Mouse (Mus musculus): ENCODE measurements around the gene Cacnb1. TPM values are rescaled to one million over a fixed set of nuclear protein-coding genes. Genes with fewer than 3 reads are reported as not detected.

Cacnb1 gene
- polyA plus RNA-seq, 1 experiment from 2014 or later, result 35.2 TPM

- under 1% methylated on average over 27 of the region's 27 CpGs for WGBS
- peak overlapping the region; percentile 49 for H3K9ac ChIP-seq (replicated peaks)
- H3K4me2 ChIP-seq (replicated peaks), result peak overlapping the region; percentile 75
- no peaks in the 10 kb centered on the region for H3K9me3 ChIP-seq
- H3K27me3 ChIP-seq, result peaks cover 27% of the 10 kb centered on the region
- H3K36me3 ChIP-seq, result peaks cover 3% of the 10 kb centered on the region
- H3K4me3 ChIP-seq, result peak overlapping the region; percentile 40
- no peak overlapping the region for H3K27ac ChIP-seq (replicated peaks)
- ATAC-seq (ENCODE audit: low FRiP score, low read depth), result peak; percentile 62; the same call in 1 of the 2 replicates
- peaks cover 23% of the 10 kb centered on the region for H3K4me1 ChIP-seq
Measured at GRCm38 (mm10) chr11:98035977-98036377, 13.1 kb upstream of the Cacnb1 start.

GRCm38 (mm10) chr11:98034840-98035239 lies 12.0 kb upstream of the Cacnb1 start:
- Histone ChIP-seq H3K36me3 (peaks cover 14% of the 10 kb centered on the region), H3K9ac (replicated peaks) (no peak overlapping the region), H3K9me3 (no peaks in the 10 kb centered on the region), H3K4me3 (no peak overlapping the region), H3K27ac (replicated peaks) (peak overlapping the region; percentile 58; the same call in 1 of the 2 replicates), H3K27me3 (peaks cover 27% of the 10 kb centered on the region), H3K4me2 (replicated peaks) (no peak overlapping the region; the same call in 1 of the 2 replicates), H3K4me1 (peaks cover 23% of the 10 kb centered on the region)
- peak; percentile 28; the same call in 1 of the 2 replicates for ATAC-seq (ENCODE audit: low FRiP score, low read depth)
- WGBS, result 19% methylated on average over 4 of the region's 4 CpGs

GRCm38 (mm10) chr11:98034061-98034460 lies 11.2 kb upstream of the Cacnb1 start:
- H3K9ac ChIP-seq (replicated peaks), result no peak overlapping the region
- H3K4me1 ChIP-seq, result peaks cover 23% of the 10 kb centered on the region
- no peaks in the 10 kb centered on the region for H3K9me3 ChIP-seq
- H3K27me3 ChIP-seq, result peaks cover 27% of the 10 kb centered on the region
- peaks cover 21% of the 10 kb centered on the region for H3K36me3 ChIP-seq
- no peak overlapping the region for H3K4me2 ChIP-seq (replicated peaks)
- WGBS, result 88% methylated on average over 5 of the region's 5 CpGs
- H3K27ac ChIP-seq (replicated peaks), result no peak overlapping the region
- no peak for ATAC-seq (ENCODE audit: low FRiP score, low read depth)
- no peak overlapping the region for H3K4me3 ChIP-seq

- no peak overlapping the region for H3K4me2 ChIP-seq (replicated peaks)
- no peak overlapping the region for H3K9ac ChIP-seq (replicated peaks)
- H3K4me3 ChIP-seq, result no peak overlapping the region
- no peaks in the 10 kb centered on the region for H3K9me3 ChIP-seq
- ATAC-seq (ENCODE audit: low FRiP score, low read depth), result no peak
- H3K36me3 ChIP-seq, result peaks cover 31% of the 10 kb centered on the region
- peaks cover 12% of the 10 kb centered on the region for H3K27me3 ChIP-seq
- WGBS, result 6% methylated on average over 5 of the region's 5 CpGs
- H3K27ac ChIP-seq (replicated peaks), result no peak overlapping the region
- peaks cover 33% of the 10 kb centered on the region for H3K4me1 ChIP-seq
Measured at GRCm38 (mm10) chr11:98031443-98031770, 8.6 kb upstream of the Cacnb1 start.

- Histone ChIP-seq H3K36me3 (peaks cover 31% of the 10 kb centered on the region), H3K27me3 (peaks cover 7% of the 10 kb centered on the region), H3K4me3 (no peak overlapping the region), H3K9me3 (no peaks in the 10 kb centered on the region), H3K4me1 (peaks cover 31% of the 10 kb centered on the region), H3K27ac (replicated peaks) (no peak overlapping the region), H3K4me2 (replicated peaks) (no peak overlapping the region), H3K9ac (replicated peaks) (no peak overlapping the region)
- 56% methylated on average over 5 of the region's 5 CpGs for WGBS
- ATAC-seq (ENCODE audit: low FRiP score, low read depth), result no peak
Measured at GRCm38 (mm10) chr11:98030701-98031442, 8.0 kb upstream of the Cacnb1 start.

GRCm38 (mm10) chr11:98027785-98028184 lies 5.0 kb upstream of the Cacnb1 start:
- H3K27me3 ChIP-seq, result no peaks in the 10 kb centered on the region
- no peak for ATAC-seq (ENCODE audit: low FRiP score, low read depth)
- WGBS, result 30% methylated on average over 7 of the region's 7 CpGs
- peak overlapping the region; percentile 100 for H3K4me3 ChIP-seq
- peak overlapping the region; percentile 93 for H3K4me2 ChIP-seq (replicated peaks)
- H3K36me3 ChIP-seq, result peaks cover 31% of the 10 kb centered on the region
- no peak overlapping the region; the same call in 1 of the 2 replicates for H3K27ac ChIP-seq (replicated peaks)
- no peaks in the 10 kb centered on the region for H3K9me3 ChIP-seq
- peak overlapping the region; percentile 98 for H3K9ac ChIP-seq (replicated peaks)
- peaks cover 27% of the 10 kb centered on the region for H3K4me1 ChIP-seq

GRCm38 (mm10) chr11:98027297-98027688 lies 4.5 kb upstream of the Cacnb1 start:
- WGBS, result under 1% methylated on average over 18 of the region's 18 CpGs
- Histone ChIP-seq H3K4me1 (peaks cover 27% of the 10 kb centered on the region), H3K9me3 (no peaks in the 10 kb centered on the region), H3K27ac (replicated peaks) (peak overlapping the region; percentile 94), H3K27me3 (no peaks in the 10 kb centered on the region), H3K9ac (replicated peaks) (peak overlapping the region; percentile 98), H3K4me2 (replicated peaks) (peak overlapping the region; percentile 93), H3K4me3 (peak overlapping the region; percentile 100), H3K36me3 (peaks cover 31% of the 10 kb centered on the region)
- no peak for ATAC-seq (ENCODE audit: low FRiP score, low read depth)

- H3K4me3 ChIP-seq, result peak within 1 kb of the TSS; percentile 100
- H3K9ac ChIP-seq (replicated peaks), result peak within 1 kb of the TSS; percentile 98
- H3K4me2 ChIP-seq (replicated peaks), result peak within 1 kb of the TSS; percentile 93
- under 1% methylated on average over 54 of the region's 69 CpGs for WGBS
- H3K36me3 ChIP-seq, result peaks cover 31% of the 10 kb centered on the region
- peaks cover 27% of the 10 kb centered on the region for H3K4me1 ChIP-seq
- no peaks in the 10 kb centered on the region for H3K9me3 ChIP-seq
- peak; percentile 71 for ATAC-seq (ENCODE audit: low FRiP score, low read depth)
- peak within 1 kb of the TSS; percentile 94 for H3K27ac ChIP-seq (replicated peaks)
- no peaks in the 10 kb centered on the region for H3K27me3 ChIP-seq
Measured at GRCm38 (mm10) chr11:98026570-98027296, 3.9 kb upstream of the Cacnb1 start, which contains the start of gene Rpl19. TSS of gene Rpl19 (plus strand) at chr11:98026710.

- peak overlapping the region; percentile 98 for H3K9ac ChIP-seq (replicated peaks)
- peaks cover 30% of the 10 kb centered on the region for H3K36me3 ChIP-seq
- 7% methylated on average over 15 of the region's 15 CpGs for WGBS
- peak overlapping the region; percentile 100 for H3K4me3 ChIP-seq
- peaks cover 32% of the 10 kb centered on the region for H3K4me1 ChIP-seq
- ATAC-seq (ENCODE audit: low FRiP score, low read depth), result no peak
- peak overlapping the region; percentile 94 for H3K27ac ChIP-seq (replicated peaks)
- peaks cover 3% of the 10 kb centered on the region; the same call in 1 of the 2 replicates for H3K27me3 ChIP-seq
- H3K9me3 ChIP-seq, result no peaks in the 10 kb centered on the region
- peak overlapping the region; percentile 93 for H3K4me2 ChIP-seq (replicated peaks)
Measured at GRCm38 (mm10) chr11:98026248-98026569, 3.4 kb upstream of the Cacnb1 start.

GRCm38 (mm10) chr11:98024516-98024915 lies 1.7 kb upstream of the Cacnb1 start:
- H3K4me1 ChIP-seq, result peaks cover 49% of the 10 kb centered on the region
- no peaks in the 10 kb centered on the region for H3K9me3 ChIP-seq
- H3K27ac ChIP-seq (replicated peaks), result no peak overlapping the region
- H3K9ac ChIP-seq (replicated peaks), result no peak overlapping the region
- H3K4me3 ChIP-seq, result no peak overlapping the region
- ATAC-seq (ENCODE audit: low FRiP score, low read depth), result no peak
- peaks cover 14% of the 10 kb centered on the region for H3K36me3 ChIP-seq
- H3K27me3 ChIP-seq, result peaks cover 8% of the 10 kb centered on the region; the same call in 1 of the 2 replicates
- 95% methylated on average over 3 of the region's 3 CpGs for WGBS
- H3K4me2 ChIP-seq (replicated peaks), result no peak overlapping the region

GRCm38 (mm10) chr11:98022253-98022554 lies 630 bp downstream of the Cacnb1 start:
- peak overlapping the region; percentile 95 for H3K9ac ChIP-seq (replicated peaks)
- H3K4me2 ChIP-seq (replicated peaks), result peak overlapping the region; percentile 77
- H3K27me3 ChIP-seq, result peaks cover 8% of the 10 kb centered on the region; the same call in 1 of the 2 replicates
- H3K9me3 ChIP-seq, result no peaks in the 10 kb centered on the region
- H3K27ac ChIP-seq (replicated peaks), result peak overlapping the region; percentile 93
- peak overlapping the region; percentile 75 for H3K4me3 ChIP-seq
- peak; percentile 12 for ATAC-seq (ENCODE audit: low FRiP score, low read depth)
- WGBS, result under 1% methylated on average over 12 of the region's 23 CpGs
- peaks cover 54% of the 10 kb centered on the region for H3K4me1 ChIP-seq
- peaks cover 9% of the 10 kb centered on the region for H3K36me3 ChIP-seq

- Histone ChIP-seq H3K4me1 (peaks cover 54% of the 10 kb centered on the region), H3K36me3 (peaks cover 14% of the 10 kb centered on the region), H3K9me3 (no peaks in the 10 kb centered on the region), H3K4me2 (replicated peaks) (peak overlapping the region; percentile 77), H3K27me3 (peaks cover 8% of the 10 kb centered on the region; the same call in 1 of the 2 replicates), H3K9ac (replicated peaks) (peak overlapping the region; percentile 95), H3K4me3 (peak overlapping the region; percentile 75), H3K27ac (replicated peaks) (peak overlapping the region; percentile 93)
- ATAC-seq (ENCODE audit: low FRiP score, low read depth), result 0 out of 2 replicates have a peak, but pooled peaks have one; percentile 4
- WGBS, result 4% methylated on average over 30 of the region's 34 CpGs
Measured at GRCm38 (mm10) chr11:98021565-98022252, 1.1 kb downstream of the Cacnb1 start.

Measured in midbrain, embryonic 12.5 days (tissue).